Mouse (Mus musculus): ENCODE data around the gene AC170998.1. TPM values are rescaled to one million over a fixed set of nuclear protein-coding genes. Genes with fewer than 3 reads are reported as not detected.

AC170998.1 gene
- polyA plus RNA-seq, 1 experiment, result 0.15 TPM

DNA sequence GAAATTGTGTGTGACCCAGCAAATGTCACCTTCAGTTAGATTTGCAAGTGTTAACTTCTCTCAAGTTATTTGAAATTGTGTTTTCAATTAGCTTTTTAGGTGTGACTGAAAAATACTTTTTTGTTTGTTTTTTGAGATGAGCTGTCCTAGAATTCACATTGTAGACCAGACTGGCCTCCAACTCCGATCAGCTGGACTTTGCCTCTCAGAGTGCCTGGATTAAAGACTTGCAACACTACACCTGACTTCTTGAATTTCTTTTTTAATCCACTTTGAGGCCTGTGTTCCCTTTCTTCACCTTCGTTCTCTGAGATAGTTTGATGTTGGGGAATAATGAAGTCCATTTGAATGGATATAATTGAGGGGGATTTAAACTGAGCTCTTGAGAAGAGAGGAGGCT lies 31.8 kb upstream of the AC170998.1 start:
- no peak for TF ChIP-seq MYOD1 (IDR thresholded peaks at IDR 0.05; ENCODE audit: control insufficient read depth, insufficient read length, low read depth)
- Histone ChIP-seq H3K79me3 (ENCODE audit: low read depth) (peaks cover 69% of the 10 kb centered on the region), H3K4me3 (ENCODE audit: insufficient read depth, poor library complexity, severe bottlenecking) (no peak overlapping the region), H3K36me3 (ENCODE audit: control insufficient read depth, insufficient read depth) (peaks cover 30% of the 10 kb centered on the region), H3K27me3 (ENCODE audit: control insufficient read depth, insufficient read depth, insufficient read length) (no peaks in the 10 kb centered on the region), H3ac (ENCODE audit: control insufficient read depth, insufficient read length, low read depth) (no peak overlapping the region), H3K79me2 (ENCODE audit: control insufficient read depth, insufficient read depth) (peaks cover 80% of the 10 kb centered on the region)

DNA sequence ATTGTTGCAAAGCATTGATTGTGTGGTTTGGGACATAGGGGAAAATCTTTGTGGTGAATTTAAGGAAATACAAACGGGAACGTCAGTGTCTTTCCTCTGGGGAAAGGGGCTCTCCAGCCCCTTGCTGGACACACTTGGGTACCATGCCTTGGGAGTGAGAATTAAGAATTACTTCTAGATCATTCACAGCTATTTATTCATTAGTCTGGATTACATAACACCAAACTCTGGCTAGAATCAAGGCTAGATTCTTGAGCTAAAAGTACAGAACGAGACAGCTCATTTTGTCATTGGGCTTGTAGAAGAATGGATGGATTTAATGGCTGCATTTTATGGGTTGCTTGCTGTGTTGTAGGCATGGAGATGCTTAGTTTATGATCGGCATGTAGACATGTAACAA lies 31.1 kb upstream of the AC170998.1 start:
- H3K27me3 ChIP-seq (ENCODE audit: control insufficient read depth, insufficient read depth, insufficient read length), result no peaks in the 10 kb centered on the region

DNA sequence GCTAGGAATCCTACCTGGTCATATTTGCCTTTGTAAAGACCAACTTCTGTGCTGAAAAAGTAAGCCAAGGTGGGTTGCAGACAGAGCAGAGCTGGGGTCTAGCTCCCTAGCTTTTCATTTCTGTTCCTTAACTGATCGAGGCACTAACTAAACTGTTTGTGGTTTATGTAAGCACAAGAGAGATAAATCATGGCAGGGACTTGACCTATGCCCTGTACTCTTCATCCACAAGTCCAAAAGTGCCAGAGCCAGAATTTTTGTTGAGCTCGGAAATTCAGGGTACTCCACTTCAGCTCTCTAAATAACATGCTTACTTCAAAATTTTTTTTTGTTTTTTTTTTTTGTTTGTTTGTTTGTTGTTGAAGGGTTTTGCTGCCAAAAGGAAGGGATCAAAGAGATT lies 29.2 kb upstream of the AC170998.1 start:
- no peak overlapping the region for H3ac ChIP-seq (ENCODE audit: control insufficient read depth, insufficient read length, low read depth)
- H3K27me3 ChIP-seq (ENCODE audit: control insufficient read depth, insufficient read depth, insufficient read length), result no peaks in the 10 kb centered on the region
- TF ChIP-seq MYOG (IDR thresholded peaks at IDR 0.05; ENCODE audit: control insufficient read depth, extremely low read depth, insufficient read length) (no peak), FOSL1 (IDR thresholded peaks at IDR 0.05; ENCODE audit: insufficient read depth, low read length, poor library complexity, severe bottlenecking) (no peak), MAX (IDR thresholded peaks at IDR 0.05) (no peak), USF1 (IDR thresholded peaks at IDR 0.05; ENCODE audit: low read depth) (no peak), MYOD1 (IDR thresholded peaks at IDR 0.05; ENCODE audit: control insufficient read depth, insufficient read length, low read depth) (no peak), CEBPB (IDR thresholded peaks at IDR 0.05; ENCODE audit: low read depth) (no peak), CTCF (IDR thresholded peaks at IDR 0.05; ENCODE audit: control insufficient read depth, insufficient read depth, insufficient read length) (no peak)
- no peak overlapping the region for H3K4me3 ChIP-seq (ENCODE audit: insufficient read depth, poor library complexity, severe bottlenecking)
- H3K79me2 ChIP-seq (ENCODE audit: control insufficient read depth, insufficient read depth), result peaks cover 100% of the 10 kb centered on the region
- H3K79me3 ChIP-seq (ENCODE audit: low read depth), result peaks cover 91% of the 10 kb centered on the region
- peaks cover 30% of the 10 kb centered on the region for H3K36me3 ChIP-seq (ENCODE audit: control insufficient read depth, insufficient read depth)

More for the DNA sequence above, 31.1 kb upstream of the AC170998.1 start:
- peaks cover 87% of the 10 kb centered on the region for H3K79me2 ChIP-seq (ENCODE audit: control insufficient read depth, insufficient read depth)
- no peak overlapping the region for H3ac ChIP-seq (ENCODE audit: control insufficient read depth, insufficient read length, low read depth)
- no peak for TF ChIP-seq MYOG (IDR thresholded peaks at IDR 0.05; ENCODE audit: control insufficient read depth, extremely low read depth, insufficient read length)
- no peak for TF ChIP-seq USF1 (IDR thresholded peaks at IDR 0.05; ENCODE audit: low read depth)
- TF ChIP-seq CTCF (IDR thresholded peaks at IDR 0.05; ENCODE audit: control insufficient read depth, insufficient read depth, insufficient read length), result no peak
- TF ChIP-seq FOSL1 (IDR thresholded peaks at IDR 0.05; ENCODE audit: insufficient read depth, low read length, poor library complexity, severe bottlenecking), result no peak
- TF ChIP-seq CEBPB (IDR thresholded peaks at IDR 0.05; ENCODE audit: low read depth), result no peak
- TF ChIP-seq MYOD1 (IDR thresholded peaks at IDR 0.05; ENCODE audit: control insufficient read depth, insufficient read length, low read depth), result no peak
- TF ChIP-seq MAX (IDR thresholded peaks at IDR 0.05), result no peak
- peaks cover 76% of the 10 kb centered on the region for H3K79me3 ChIP-seq (ENCODE audit: low read depth)
- H3K36me3 ChIP-seq (ENCODE audit: control insufficient read depth, insufficient read depth), result peaks cover 30% of the 10 kb centered on the region
- H3K4me3 ChIP-seq (ENCODE audit: insufficient read depth, poor library complexity, severe bottlenecking), result no peak overlapping the region

DNA sequence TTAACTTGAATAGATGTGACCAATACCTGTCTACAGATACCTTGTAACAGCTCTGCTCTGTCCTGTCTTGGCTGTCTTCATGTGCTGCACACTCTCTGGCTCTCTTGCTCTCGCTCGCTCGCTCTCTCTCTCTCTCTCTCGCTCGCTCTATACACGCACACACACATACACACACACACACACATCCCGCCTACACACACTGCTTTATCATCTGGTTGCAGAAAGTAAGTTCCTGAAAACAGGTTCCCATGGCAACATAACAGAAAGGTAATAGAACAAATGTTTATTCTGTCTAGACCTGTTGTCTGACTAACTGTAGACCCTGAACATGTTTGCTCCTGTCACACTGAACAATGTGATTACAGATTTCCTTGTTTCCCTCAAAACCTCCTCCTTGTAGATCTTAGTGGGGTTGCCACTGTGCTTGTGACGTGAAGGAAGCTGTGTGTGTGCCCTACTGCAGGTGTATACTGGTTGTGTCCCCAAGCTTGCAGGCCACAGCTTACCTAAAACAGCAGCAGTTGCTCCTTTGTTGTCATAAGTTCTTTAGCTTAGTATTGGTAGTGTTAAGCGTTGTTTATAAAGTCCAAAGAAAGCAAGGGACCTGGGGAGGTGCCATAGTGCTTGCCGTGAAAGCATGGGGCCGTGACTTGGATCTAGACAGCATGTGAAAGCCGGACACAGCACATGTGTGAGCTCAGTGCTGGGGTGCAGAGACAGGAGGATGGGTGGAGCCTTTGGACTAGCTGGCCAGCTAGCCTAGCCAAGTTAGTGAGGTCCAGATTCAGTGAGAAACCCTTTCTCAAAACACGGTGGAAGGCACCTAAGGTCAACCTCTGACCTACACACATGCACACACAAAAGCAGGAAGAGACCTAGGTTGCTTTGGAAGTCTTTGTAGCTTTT lies 28.3 kb upstream of the AC170998.1 start:
- H3K36me3 ChIP-seq (ENCODE audit: control insufficient read depth, insufficient read depth), result peaks cover 30% of the 10 kb centered on the region
- TF ChIP-seq CEBPB (IDR thresholded peaks at IDR 0.05; ENCODE audit: low read depth), result no peak
- no peak for TF ChIP-seq MYOG (IDR thresholded peaks at IDR 0.05; ENCODE audit: control insufficient read depth, extremely low read depth, insufficient read length)
- no peak for TF ChIP-seq MAX (IDR thresholded peaks at IDR 0.05)
- TF ChIP-seq FOSL1 (IDR thresholded peaks at IDR 0.05; ENCODE audit: insufficient read depth, low read length, poor library complexity, severe bottlenecking), result no peak
- TF ChIP-seq MYOD1 (IDR thresholded peaks at IDR 0.05; ENCODE audit: control insufficient read depth, insufficient read length, low read depth), result no peak
- no peak for TF ChIP-seq CTCF (IDR thresholded peaks at IDR 0.05; ENCODE audit: control insufficient read depth, insufficient read depth, insufficient read length)
- no peak for TF ChIP-seq USF1 (IDR thresholded peaks at IDR 0.05; ENCODE audit: low read depth)
- no peaks in the 10 kb centered on the region for H3K27me3 ChIP-seq (ENCODE audit: control insufficient read depth, insufficient read depth, insufficient read length)

DNA sequence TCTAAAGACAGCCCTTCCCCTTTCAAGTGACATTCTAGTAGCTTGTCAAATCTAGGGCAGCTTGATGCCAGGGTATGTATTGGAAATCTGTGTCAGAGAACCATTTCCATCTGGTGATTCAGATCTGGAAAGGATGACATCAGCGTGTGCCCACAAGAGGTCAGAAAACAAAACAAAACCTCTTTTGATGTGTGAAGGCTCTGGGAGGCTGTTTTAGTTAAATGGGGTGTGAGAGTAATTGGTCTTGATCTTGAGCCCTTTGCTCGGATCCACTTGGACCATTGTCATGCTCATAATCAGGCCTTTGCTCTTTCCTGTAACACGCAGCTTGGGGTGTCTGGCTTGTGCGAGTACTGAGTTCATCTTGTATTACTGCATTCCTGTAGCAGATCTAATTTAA lies 27.6 kb upstream of the AC170998.1 start:
- TF ChIP-seq FOSL1 (IDR thresholded peaks at IDR 0.05; ENCODE audit: insufficient read depth, low read length, poor library complexity, severe bottlenecking) (no peak), MAX (IDR thresholded peaks at IDR 0.05) (no peak)
- no peak overlapping the region for H3K4me3 ChIP-seq (ENCODE audit: insufficient read depth, poor library complexity, severe bottlenecking)

More for the DNA sequence above, 28.3 kb upstream of the AC170998.1 start:
- no peak overlapping the region for H3K4me3 ChIP-seq (ENCODE audit: insufficient read depth, poor library complexity, severe bottlenecking)
- peaks cover 100% of the 10 kb centered on the region for H3K79me2 ChIP-seq (ENCODE audit: control insufficient read depth, insufficient read depth)
- peaks cover 94% of the 10 kb centered on the region for H3K79me3 ChIP-seq (ENCODE audit: low read depth)
- H3ac ChIP-seq (ENCODE audit: control insufficient read depth, insufficient read length, low read depth), result no peak overlapping the region

DNA sequence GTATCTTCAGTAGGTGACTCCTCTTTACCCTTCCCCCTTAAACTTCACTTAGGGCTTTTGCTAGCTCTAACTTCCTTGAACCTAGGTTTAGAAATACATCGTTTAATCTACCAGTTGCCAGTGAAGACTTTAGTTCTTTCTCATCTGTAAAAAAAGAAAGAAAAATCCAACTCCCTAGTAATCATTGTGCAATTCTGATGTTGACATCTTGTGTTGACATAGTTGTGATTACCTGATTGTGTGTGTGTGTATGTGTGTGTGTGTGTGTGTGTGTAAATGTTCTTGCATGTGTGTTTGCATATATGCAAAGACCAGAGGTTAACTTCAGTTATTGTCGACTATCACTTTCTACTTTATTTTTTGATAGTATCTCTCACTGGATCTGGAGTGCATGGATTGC lies 27.2 kb upstream of the AC170998.1 start:
- Histone ChIP-seq H3K79me2 (ENCODE audit: control insufficient read depth, insufficient read depth) (peaks cover 100% of the 10 kb centered on the region), H3K79me3 (ENCODE audit: low read depth) (peaks cover 93% of the 10 kb centered on the region), H3K36me3 (ENCODE audit: control insufficient read depth, insufficient read depth) (peaks cover 23% of the 10 kb centered on the region), H3K27me3 (ENCODE audit: control insufficient read depth, insufficient read depth, insufficient read length) (no peaks in the 10 kb centered on the region), H3K4me3 (ENCODE audit: insufficient read depth, poor library complexity, severe bottlenecking) (no peak overlapping the region), H3ac (ENCODE audit: control insufficient read depth, insufficient read length, low read depth) (no peak overlapping the region)
- TF ChIP-seq MYOG (IDR thresholded peaks at IDR 0.05; ENCODE audit: control insufficient read depth, extremely low read depth, insufficient read length) (no peak), MYOD1 (IDR thresholded peaks at IDR 0.05; ENCODE audit: control insufficient read depth, insufficient read length, low read depth) (no peak), USF1 (IDR thresholded peaks at IDR 0.05; ENCODE audit: low read depth) (no peak)

More for the DNA sequence above, 27.6 kb upstream of the AC170998.1 start:
- no peak overlapping the region for H3ac ChIP-seq (ENCODE audit: control insufficient read depth, insufficient read length, low read depth)
- H3K79me3 ChIP-seq (ENCODE audit: low read depth), result peaks cover 94% of the 10 kb centered on the region
- no peaks in the 10 kb centered on the region for H3K27me3 ChIP-seq (ENCODE audit: control insufficient read depth, insufficient read depth, insufficient read length)
- peaks cover 28% of the 10 kb centered on the region for H3K36me3 ChIP-seq (ENCODE audit: control insufficient read depth, insufficient read depth)
- peaks cover 100% of the 10 kb centered on the region for H3K79me2 ChIP-seq (ENCODE audit: control insufficient read depth, insufficient read depth)
